Mouse (Mus musculus) right cerebral cortex, postnatal 36 days (tissue): Measurements from ENCODE around the gene Psmd12.

Experiments
- DNase-seq, 2 experiments: peaks; one replicate each; pipeline ENCODE4 v3.0.0; 2022; ENCODE audit warnings: low spot score in 2 of 2, mixed read lengths in 1 of 2

Gene Psmd12

GRCm38 (mm10) chr11:107510362-107511269 is 31.3 kb downstream of the Psmd12 start:
- DNase-seq, result no peak

DNA sequence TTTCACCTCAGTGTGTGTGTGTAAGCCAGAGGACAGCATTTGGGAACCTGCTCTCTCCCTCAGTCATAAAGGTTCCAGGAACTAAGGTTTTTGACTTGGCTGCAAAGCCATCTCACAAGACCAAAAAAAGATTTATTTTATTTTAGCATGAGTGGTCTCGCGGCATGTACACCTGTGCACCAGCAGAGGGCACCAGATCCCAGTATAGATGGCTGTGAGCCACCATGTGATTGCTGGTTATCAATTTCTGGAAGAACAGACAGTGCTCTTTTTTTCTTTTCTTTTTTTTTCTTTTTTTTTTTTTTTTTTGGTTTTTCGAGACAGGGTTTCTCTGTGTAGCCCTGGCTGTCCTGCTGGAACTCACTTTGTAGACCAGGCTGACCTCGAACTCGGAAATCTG is 32.7 kb downstream of the Psmd12 start:
- DNase-seq, result peak in 1 of 2 experiments; percentile 10

GRCm38 (mm10) chr11:107513047-107513446 is 33.8 kb downstream of the Psmd12 start:
- DNase-seq, result no peak

DNA sequence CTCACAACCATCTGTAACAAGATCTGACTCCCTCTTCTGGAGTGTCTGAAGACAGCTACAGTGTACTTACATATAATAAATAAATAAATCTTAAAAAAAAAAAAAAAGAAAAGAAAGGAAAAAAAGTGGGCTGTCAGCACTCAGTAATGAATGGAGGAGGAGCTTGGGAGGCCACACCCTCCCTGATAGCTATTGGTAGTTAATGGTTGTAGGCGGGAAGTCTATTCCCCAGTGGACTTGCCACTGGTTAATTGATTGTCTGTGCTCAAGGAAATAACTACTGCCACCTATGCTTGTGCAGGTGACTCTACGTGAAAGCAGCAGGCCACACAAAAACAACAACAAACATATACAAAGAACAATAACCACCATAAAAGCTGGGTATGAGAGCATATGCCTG is 37.1 kb downstream of the Psmd12 start:
- DNase-seq, result no peak

DNA sequence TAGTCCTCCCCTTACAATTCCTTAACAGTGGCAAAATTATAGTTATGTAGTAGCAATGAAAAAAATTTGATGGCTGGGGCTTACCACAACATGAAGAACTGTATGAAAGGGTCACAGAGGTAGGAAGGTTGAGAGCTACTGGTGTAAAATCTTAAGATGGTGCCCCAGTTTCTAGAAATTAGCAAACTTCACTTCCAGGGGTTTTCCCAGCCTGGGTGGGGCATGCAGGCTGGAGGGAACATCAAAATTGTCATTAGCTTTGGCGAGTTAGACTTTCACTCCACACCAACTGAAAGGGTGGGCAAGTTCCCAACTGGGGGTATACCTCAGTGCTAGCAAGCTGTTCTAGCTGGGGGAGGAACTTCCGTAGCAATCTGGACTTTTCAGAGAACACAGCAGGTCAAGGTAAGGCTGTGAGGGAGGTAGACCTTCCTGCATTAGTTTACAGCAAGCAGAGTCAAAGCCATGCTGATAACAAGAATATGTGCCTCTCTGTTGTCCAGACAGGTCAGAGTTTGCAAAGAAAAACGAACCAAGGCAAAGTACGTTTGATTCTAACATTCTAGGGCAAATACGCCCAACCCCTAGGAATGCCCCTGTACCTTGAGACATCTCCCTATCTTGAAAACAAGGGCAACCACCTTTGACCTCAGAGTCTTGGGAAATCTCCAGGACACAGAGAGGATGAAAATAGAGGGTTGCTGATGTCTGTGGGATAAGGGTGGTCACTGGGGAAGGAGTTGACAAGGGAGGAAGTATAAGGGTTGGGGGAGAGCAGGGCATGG is 39.6 kb downstream of the Psmd12 start:
- no peak for DNase-seq

- no peak for DNase-seq
Measured at GRCm38 (mm10) chr11:107521153-107521552, 41.9 kb downstream of the Psmd12 start.

DNA sequence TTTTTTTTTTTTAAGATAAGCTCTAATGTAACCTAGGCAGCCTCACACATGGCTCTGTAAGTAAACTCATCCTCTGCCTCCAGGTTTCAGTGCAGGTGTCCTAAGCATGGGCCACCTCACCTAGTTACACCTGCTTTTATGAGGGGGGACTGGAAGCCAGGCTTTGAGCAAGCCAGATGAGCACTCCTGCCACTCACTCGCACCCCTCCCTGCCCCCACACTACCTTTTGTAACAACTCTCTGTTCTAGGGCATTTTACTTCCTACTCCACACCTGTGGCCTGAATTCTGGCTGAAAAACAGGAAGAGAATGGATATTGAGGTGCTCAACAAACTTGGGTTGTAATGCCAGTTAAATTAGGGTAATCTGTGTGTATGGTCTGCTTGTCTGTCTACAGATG is 45.7 kb downstream of the Psmd12 start:
- DNase-seq, result no peak

- no peak for DNase-seq
Measured at GRCm38 (mm10) chr11:107527632-107528031, 48.3 kb downstream of the Psmd12 start.

DNA sequence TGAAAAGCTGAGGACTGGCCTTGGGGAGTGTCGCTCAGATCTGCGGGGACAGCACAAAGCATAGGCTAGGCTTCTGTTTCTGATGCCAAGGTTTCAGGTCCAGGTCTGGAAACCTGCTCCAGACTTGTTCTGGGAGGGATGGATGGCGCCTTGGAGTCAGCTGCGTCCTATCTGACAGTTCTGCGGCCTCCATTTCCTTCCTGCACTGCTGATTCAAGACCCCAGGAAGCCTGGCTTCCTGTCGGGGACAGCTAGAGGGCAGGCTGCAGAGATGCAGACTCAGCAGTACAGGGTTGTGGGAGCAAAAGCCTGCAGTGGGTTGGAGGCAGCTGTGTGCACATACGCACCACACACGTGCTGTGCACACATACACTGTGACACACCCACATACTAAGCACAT is 50.0 kb downstream of the Psmd12 start:
- no peak for DNase-seq

- DNase-seq, result no peak
Measured at GRCm38 (mm10) chr11:107531445-107531844, 52.2 kb downstream of the Psmd12 start.

DNA sequence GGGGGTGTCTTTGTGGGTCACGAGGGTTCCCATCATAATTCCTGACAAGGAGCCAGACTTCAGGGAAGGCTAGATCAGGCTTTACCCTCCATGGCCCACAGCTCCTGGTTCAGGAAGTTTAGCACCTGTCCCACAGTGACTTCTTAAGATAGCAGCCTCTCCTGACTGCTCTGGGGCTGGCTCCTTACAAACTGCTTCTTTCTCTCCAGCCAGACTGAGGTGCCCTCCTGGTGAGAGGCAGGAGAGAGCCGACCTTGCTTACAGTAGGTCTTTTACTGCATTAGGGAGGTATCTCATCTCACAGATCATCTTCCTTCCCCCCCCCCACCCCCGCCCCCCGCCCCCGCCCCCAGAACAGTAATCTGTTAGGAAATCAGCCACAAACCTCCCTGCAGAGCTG is 53.0 kb downstream of the Psmd12 start:
- no peak for DNase-seq

GRCm38 (mm10) chr11:107538994-107539393 is 59.7 kb downstream of the Psmd12 start:
- no peak for DNase-seq

GRCm38 (mm10) chr11:107540339-107540738 is 61.1 kb downstream of the Psmd12 start:
- no peak for DNase-seq

DNA sequence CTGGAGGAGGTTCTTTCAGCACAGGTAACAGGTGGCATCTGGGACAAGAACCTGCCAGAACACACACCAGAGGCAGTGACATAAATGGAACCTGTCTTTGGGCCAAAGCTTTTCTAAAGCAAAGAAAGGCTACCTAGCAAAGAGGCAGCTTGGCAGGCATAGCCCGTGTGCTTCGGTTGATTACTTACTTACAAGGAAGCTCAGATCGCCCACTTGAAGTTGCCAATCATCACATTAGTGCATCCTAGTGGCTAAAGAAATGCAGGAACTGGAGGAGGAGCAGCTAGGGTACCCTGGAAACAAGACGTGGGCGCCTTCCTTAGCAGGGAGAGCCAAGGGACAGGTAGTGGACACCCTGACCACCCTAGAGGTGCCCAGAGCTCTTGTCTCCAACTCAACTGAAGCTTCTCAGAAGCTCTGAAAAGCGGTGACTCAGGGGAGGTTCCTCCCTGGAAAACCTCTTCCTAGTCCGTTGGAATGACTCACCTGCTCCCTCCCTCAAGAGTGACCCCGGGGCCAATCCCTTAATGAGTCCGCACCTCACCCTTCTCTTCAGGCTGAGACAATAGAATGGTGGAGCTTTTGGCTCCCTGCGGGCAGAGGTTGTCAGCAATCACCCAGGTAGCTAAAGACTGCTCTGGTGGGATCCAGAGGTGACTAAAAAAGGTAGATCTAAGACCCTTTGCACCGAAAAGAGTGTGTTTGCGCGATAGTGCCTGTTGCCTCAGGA is 66.6 kb downstream of the Psmd12 start:
- DNase-seq, result no peak

DNA sequence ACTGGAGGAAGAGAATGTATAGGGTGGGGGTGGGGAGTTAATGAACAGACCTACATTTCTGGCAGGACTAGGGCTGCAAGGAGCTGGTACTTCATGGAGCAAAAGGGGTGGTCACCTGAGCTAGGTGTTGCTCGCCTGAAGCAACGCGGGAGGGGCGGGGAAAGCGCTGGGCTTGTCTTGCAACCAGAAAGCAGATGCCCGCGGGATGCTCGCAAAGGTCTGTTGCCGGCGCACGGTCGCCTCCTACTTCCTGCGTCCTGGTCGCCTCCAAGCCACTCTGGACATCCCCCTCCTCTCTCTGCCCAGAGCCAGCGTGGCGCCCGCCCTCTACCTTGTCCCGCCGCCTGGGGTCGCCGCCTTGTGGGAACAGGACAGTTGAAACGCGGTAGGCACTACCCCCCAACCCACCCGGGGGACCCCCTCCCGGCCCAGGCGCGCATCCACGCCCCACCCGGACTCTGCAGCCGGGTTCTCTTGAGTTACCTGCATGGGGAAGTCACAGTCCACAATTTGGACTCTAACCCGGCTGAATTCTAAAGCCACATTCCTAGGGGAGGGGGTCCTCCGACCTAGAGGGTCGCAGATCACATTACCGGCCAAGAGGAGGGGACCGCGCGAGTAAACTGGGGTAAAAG is 67.5 kb downstream of the Psmd12 start:
- DNase-seq, result no peak

- DNase-seq, result peak; percentile 32 to 36
Measured at GRCm38 (mm10) chr11:107547351-107548203, 68.3 kb downstream of the Psmd12 start, which contains the start of gene Helz. TSS of gene Helz (plus strand) at chr11:107547930.

- DNase-seq, result no peak
Measured at GRCm38 (mm10) chr11:107548204-107548975, 69.1 kb downstream of the Psmd12 start.
